Mouse (Mus musculus): ENCODE measurements at regions not wholly inside any gene's neighbourhood (a gene's known extent, or its start where the extent isn't known, plus 50 kb on each side); places are given as distances from the start of the nearest gene placed in this dataset.

- DNase-seq (ENCODE audit: low spot score in 2 of 2) = no peak
These were observed 193.5 kb upstream of the Rnd3 start for GRCm38 (mm10) chr2:51342421-51342820.

- no peak for DNase-seq (ENCODE audit: low spot score in 2 of 2)
These were observed 185.5 kb upstream of the Rnd3 start for GRCm38 (mm10) chr2:51334437-51334836.

GRCm38 (mm10) chr2:51327081-51327480, 178.2 kb upstream of the Rnd3 start:
- DNase-seq (ENCODE audit: low spot score in 2 of 2) = no peak

GRCm38 (mm10) chr2:51321676-51322075, 172.8 kb upstream of the Rnd3 start:
- no peak for DNase-seq (ENCODE audit: low spot score in 2 of 2)

- DNase-seq (ENCODE audit: low spot score in 2 of 2) = no peak
These were observed 167.5 kb upstream of the Rnd3 start for GRCm38 (mm10) chr2:51316452-51316851.

GRCm38 (mm10) chr2:51313414-51313813, 164.5 kb upstream of the Rnd3 start:
- DNase-seq (ENCODE audit: low spot score in 2 of 2) = no peak

- DNase-seq (ENCODE audit: low spot score in 2 of 2) = no peak
These were observed 157.3 kb upstream of the Rnd3 start for GRCm38 (mm10) chr2:51306257-51306656.

- DNase-seq (ENCODE audit: low spot score in 2 of 2) = peak; percentile 39 to 40
These were observed 156.5 kb upstream of the Rnd3 start for GRCm38 (mm10) chr2:51305411-51305810.

- peak in 1 of 2 experiments; percentile 14 for DNase-seq (ENCODE audit: low spot score in 2 of 2)
These were observed 155.8 kb upstream of the Rnd3 start for GRCm38 (mm10) chr2:51304694-51305093.

- DNase-seq (ENCODE audit: low spot score in 2 of 2) = no peak
These were observed 141.8 kb upstream of the Rnd3 start for GRCm38 (mm10) chr2:51290659-51291260.

- DNase-seq (ENCODE audit: low spot score in 2 of 2) = no peak
These were observed 139.8 kb upstream of the Rnd3 start for GRCm38 (mm10) chr2:51288678-51289077.

- no peak for DNase-seq (ENCODE audit: low spot score in 2 of 2)
These were observed 136.7 kb upstream of the Rnd3 start for GRCm38 (mm10) chr2:51285632-51286031.

GRCm38 (mm10) chr2:51284781-51285225, 135.9 kb upstream of the Rnd3 start:
- DNase-seq (ENCODE audit: low spot score in 2 of 2) = no peak

GRCm38 (mm10) chr2:51279396-51280045, 130.6 kb upstream of the Rnd3 start:
- DNase-seq (ENCODE audit: low spot score in 2 of 2) = no peak

- DNase-seq (ENCODE audit: low spot score in 2 of 2) = no peak
These were observed 129.9 kb upstream of the Rnd3 start for GRCm38 (mm10) chr2:51278824-51279223.

GRCm38 (mm10) chr2:51278356-51278755, 129.4 kb upstream of the Rnd3 start:
- no peak for DNase-seq (ENCODE audit: low spot score in 2 of 2)

- DNase-seq (ENCODE audit: low spot score in 2 of 2) = no peak
These were observed 127.7 kb upstream of the Rnd3 start for GRCm38 (mm10) chr2:51276591-51276990.

GRCm38 (mm10) chr2:51273300-51273699, 124.4 kb upstream of the Rnd3 start:
- no peak for DNase-seq (ENCODE audit: low spot score in 2 of 2)

GRCm38 (mm10) chr2:51268532-51268931, 119.6 kb upstream of the Rnd3 start:
- DNase-seq (ENCODE audit: low spot score in 2 of 2) = no peak

- no peak for DNase-seq (ENCODE audit: low spot score in 2 of 2)
These were observed 118.8 kb upstream of the Rnd3 start for GRCm38 (mm10) chr2:51267662-51268061.

GRCm38 (mm10) chr2:51262506-51262905, 113.6 kb upstream of the Rnd3 start:
- DNase-seq (ENCODE audit: low spot score in 2 of 2) = no peak

- DNase-seq (ENCODE audit: low spot score in 2 of 2) = no peak
These were observed 101.9 kb upstream of the Rnd3 start for GRCm38 (mm10) chr2:51250798-51251197.

- DNase-seq (ENCODE audit: low spot score in 2 of 2) = no peak
These were observed 92.7 kb upstream of the Rnd3 start for GRCm38 (mm10) chr2:51241573-51241972.

Data from adrenal gland, adult 18-20 months (tissue).